Mouse (Mus musculus): Measurements from ENCODE around the gene Pde4d. TPM values are rescaled to one million over a fixed set of nuclear protein-coding genes. Genes with fewer than 3 reads are reported as not detected.

Gene Pde4d
- polyA plus RNA-seq, 1 experiment from 2014 or later, result 20.5 TPM

DNA sequence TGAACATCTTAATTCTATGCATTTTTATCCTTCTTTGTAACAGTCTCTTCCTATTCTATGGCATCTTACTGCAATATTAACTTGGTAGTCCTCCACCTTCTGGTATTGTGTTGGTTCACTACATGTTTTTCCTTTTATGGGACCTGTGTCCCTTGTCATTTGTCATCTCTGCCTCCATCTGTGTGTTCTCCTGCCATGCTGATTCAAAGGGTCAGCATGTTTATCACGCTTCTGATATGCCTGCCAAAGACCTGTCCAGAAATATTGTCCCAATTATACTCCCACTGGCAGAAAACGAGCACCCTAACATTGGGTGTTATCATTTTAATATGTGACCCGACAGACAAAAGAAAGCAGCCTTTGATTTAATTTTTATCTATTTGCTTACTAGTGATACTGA, 386.6 kb downstream of the Pde4d start:
- no peaks in the 10 kb centered on the region for H3K4me1 ChIP-seq (replicated peaks; ENCODE audit: control insufficient read depth, insufficient read depth, low read length)
- H3K9ac ChIP-seq (replicated peaks; ENCODE audit: low read depth, low read length), result no peak overlapping the region
- H3K4me2 ChIP-seq (ENCODE audit: low read length), result no peak overlapping the region
- no peak for ATAC-seq
- 66% methylated on average over 3 of the region's 3 CpGs for whole genome bisulfite sequencing
- no peaks in the 10 kb centered on the region for H3K27me3 ChIP-seq (replicated peaks; ENCODE audit: control insufficient read depth, insufficient read depth, low read length)
- no peaks in the 10 kb centered on the region for H3K36me3 ChIP-seq (ENCODE audit: control insufficient read depth, insufficient read depth)
- H3K4me3 ChIP-seq (replicated peaks; ENCODE audit: low read length), result no peak overlapping the region
- no peak overlapping the region for H3K27ac ChIP-seq (ENCODE audit: low read length)
- no peaks in the 10 kb centered on the region for H3K9me3 ChIP-seq (ENCODE audit: control insufficient read depth, low read length)

DNA sequence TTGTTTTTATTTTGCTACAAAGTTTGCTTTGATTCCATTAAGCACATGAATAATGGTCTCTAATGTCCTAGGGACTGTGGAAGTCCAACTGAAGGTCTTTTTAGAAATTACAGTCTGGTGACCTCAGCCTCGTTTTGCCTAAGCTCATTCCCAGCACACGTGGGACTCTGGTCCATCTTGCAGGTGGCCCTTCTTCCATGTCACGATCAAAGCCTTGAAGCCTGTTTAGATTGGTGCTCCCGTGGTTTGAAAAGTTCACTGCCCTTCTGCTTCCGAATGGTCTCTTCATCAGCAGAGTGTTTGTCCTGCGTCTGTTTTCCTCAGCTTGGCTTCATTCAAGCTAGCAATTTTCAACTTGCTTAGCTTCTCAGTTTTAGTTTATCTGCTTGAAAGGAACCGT, 389.4 kb downstream of the Pde4d start:
- Histone ChIP-seq H3K27me3 (replicated peaks; ENCODE audit: control insufficient read depth, insufficient read depth, low read length) (no peaks in the 10 kb centered on the region), H3K4me3 (replicated peaks; ENCODE audit: low read length) (no peak overlapping the region), H3K27ac (ENCODE audit: low read length) (no peak overlapping the region), H3K9me3 (ENCODE audit: control insufficient read depth, low read length) (no peaks in the 10 kb centered on the region), H3K9ac (replicated peaks; ENCODE audit: low read depth, low read length) (no peak overlapping the region), H3K4me2 (ENCODE audit: low read length) (no peak overlapping the region), H3K4me1 (replicated peaks; ENCODE audit: control insufficient read depth, insufficient read depth, low read length) (no peaks in the 10 kb centered on the region), H3K36me3 (ENCODE audit: control insufficient read depth, insufficient read depth) (no peaks in the 10 kb centered on the region)
- WGBS, result 57% methylated on average over 7 of the region's 7 CpGs
- no peak for ATAC-seq

DNA sequence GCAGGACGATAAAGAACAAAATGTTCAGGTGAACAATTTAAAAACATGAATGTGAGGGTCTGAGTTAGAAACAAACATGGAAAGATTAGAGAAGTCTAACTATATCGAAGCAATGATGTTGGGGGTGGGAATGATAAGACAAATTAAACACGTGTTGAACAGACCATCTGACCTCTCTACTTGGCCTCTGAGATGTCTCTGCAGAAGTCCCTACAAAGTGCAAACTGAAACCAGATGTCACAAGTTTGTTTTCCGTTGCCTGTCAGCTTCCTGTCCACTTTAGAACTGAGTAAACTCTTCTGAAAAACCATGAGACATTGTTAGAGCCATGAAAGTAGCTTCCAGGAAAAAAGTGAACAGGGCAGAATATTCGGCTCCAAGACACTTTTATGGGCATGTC, 404.3 kb downstream of the Pde4d start:
- Histone ChIP-seq H3K4me3 (replicated peaks; ENCODE audit: low read length) (no peak overlapping the region), H3K4me2 (ENCODE audit: low read length) (no peak overlapping the region), H3K36me3 (ENCODE audit: control insufficient read depth, insufficient read depth) (no peaks in the 10 kb centered on the region), H3K27me3 (replicated peaks; ENCODE audit: control insufficient read depth, insufficient read depth, low read length) (no peaks in the 10 kb centered on the region), H3K9me3 (ENCODE audit: control insufficient read depth, low read length) (no peaks in the 10 kb centered on the region), H3K4me1 (replicated peaks; ENCODE audit: control insufficient read depth, insufficient read depth, low read length) (no peaks in the 10 kb centered on the region), H3K9ac (replicated peaks; ENCODE audit: low read depth, low read length) (no peak overlapping the region), H3K27ac (ENCODE audit: low read length) (no peak overlapping the region)
- ATAC-seq, result no peak
- 82% methylated on average over 5 of the region's 5 CpGs for WGBS

DNA sequence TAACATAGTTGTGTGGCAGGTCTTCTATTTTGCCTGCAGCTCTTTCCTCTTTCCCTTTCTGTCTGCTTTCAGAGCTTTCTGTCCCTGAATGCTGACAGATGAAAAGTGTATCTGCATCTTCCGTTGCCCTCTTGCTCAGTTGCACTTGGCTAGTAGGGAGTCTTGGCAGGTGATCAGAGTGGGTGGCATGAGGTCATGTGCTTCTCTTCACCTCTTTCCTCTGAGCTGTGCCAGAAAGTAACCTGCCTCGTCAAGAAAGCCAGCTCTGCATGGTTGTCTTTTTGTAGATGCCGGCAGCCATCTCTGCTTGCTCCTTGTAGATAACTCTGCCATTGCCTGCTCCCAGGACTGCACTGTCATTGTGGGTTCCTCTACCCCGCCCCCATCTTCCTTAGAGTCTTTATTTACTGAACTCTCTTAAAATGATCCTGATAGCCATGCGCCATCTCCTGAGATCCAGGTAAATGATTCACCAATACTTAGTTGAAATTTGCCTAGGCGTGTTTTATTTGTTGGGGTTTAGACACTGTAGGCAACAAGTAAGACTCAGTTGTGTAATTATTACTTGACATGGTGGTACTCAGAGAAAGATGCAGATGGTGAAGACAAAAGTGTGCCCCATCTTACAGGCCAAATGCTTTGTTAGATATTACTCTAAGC, 407.2 kb downstream of the Pde4d start:
- H3K9ac ChIP-seq (replicated peaks; ENCODE audit: low read depth, low read length), result no peak overlapping the region
- H3K27me3 ChIP-seq (replicated peaks; ENCODE audit: control insufficient read depth, insufficient read depth, low read length), result no peaks in the 10 kb centered on the region
- no peaks in the 10 kb centered on the region for H3K36me3 ChIP-seq (ENCODE audit: control insufficient read depth, insufficient read depth)
- H3K4me1 ChIP-seq (replicated peaks; ENCODE audit: control insufficient read depth, insufficient read depth, low read length), result no peaks in the 10 kb centered on the region
- 81% methylated on average over 6 of the region's 6 CpGs for WGBS
- ATAC-seq, result no peak
- no peak overlapping the region for H3K4me2 ChIP-seq (ENCODE audit: low read length)
- H3K4me3 ChIP-seq (replicated peaks; ENCODE audit: low read length), result no peak overlapping the region
- H3K9me3 ChIP-seq (ENCODE audit: control insufficient read depth, low read length), result no peaks in the 10 kb centered on the region
- H3K27ac ChIP-seq (ENCODE audit: low read length), result no peak overlapping the region

DNA sequence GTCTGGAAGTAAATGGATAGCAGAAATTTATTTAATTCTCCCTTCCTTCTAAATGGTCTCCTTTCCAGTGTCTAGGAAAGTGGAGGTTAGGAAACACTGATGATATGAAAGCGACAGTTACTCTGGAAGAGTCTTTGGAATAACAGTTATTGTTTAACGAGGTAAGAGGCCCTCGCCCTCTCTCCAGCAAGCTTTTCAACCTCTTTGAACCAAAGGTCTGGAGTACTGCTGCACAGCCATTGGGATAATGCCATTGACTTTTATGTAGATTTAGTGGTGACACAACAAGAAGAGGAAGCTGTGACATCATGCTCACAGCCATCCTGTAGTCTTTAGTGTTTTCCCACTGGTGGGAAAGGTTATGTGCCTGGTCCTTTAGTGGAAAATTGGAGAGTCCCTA, 409.6 kb downstream of the Pde4d start:
- Histone ChIP-seq H3K9me3 (ENCODE audit: control insufficient read depth, low read length) (no peaks in the 10 kb centered on the region), H3K4me2 (ENCODE audit: low read length) (no peak overlapping the region), H3K27me3 (replicated peaks; ENCODE audit: control insufficient read depth, insufficient read depth, low read length) (no peaks in the 10 kb centered on the region), H3K4me1 (replicated peaks; ENCODE audit: control insufficient read depth, insufficient read depth, low read length) (no peaks in the 10 kb centered on the region), H3K36me3 (ENCODE audit: control insufficient read depth, insufficient read depth) (no peaks in the 10 kb centered on the region), H3K27ac (ENCODE audit: low read length) (no peak overlapping the region), H3K4me3 (replicated peaks; ENCODE audit: low read length) (no peak overlapping the region), H3K9ac (replicated peaks; ENCODE audit: low read depth, low read length) (no peak overlapping the region)
- ATAC-seq, result no peak
- 84% methylated on average over 3 of the region's 3 CpGs for WGBS

DNA sequence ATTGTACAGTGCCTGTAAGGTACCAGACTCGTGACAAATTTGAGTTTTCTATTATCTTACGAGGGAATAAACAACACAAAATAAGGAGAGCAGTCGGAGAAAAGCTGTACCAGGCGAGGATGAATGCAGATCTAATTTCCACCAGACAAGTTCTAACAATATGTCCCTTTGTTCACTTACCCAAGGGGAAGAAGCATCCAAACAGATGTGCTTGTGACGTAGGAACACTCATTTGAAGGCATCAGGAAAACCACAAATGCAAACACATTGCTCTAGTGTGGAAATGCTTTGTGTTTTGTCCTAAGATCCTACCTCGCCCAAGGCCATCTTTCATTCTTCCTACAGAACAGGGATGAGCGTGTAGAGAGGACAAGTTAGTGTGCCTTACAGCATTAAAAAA, 411.0 kb downstream of the Pde4d start:
- ATAC-seq, result no peak
- no peak overlapping the region for H3K9ac ChIP-seq (replicated peaks; ENCODE audit: low read depth, low read length)
- H3K9me3 ChIP-seq (ENCODE audit: control insufficient read depth, low read length), result no peaks in the 10 kb centered on the region
- H3K4me2 ChIP-seq (ENCODE audit: low read length), result no peak overlapping the region
- no peak overlapping the region for H3K4me3 ChIP-seq (replicated peaks; ENCODE audit: low read length)
- no peaks in the 10 kb centered on the region for H3K4me1 ChIP-seq (replicated peaks; ENCODE audit: control insufficient read depth, insufficient read depth, low read length)
- H3K27me3 ChIP-seq (replicated peaks; ENCODE audit: control insufficient read depth, insufficient read depth, low read length), result no peaks in the 10 kb centered on the region
- H3K36me3 ChIP-seq (ENCODE audit: control insufficient read depth, insufficient read depth), result no peaks in the 10 kb centered on the region
- no peak overlapping the region for H3K27ac ChIP-seq (ENCODE audit: low read length)
- 78% methylated on average over 7 of the region's 7 CpGs for WGBS

DNA sequence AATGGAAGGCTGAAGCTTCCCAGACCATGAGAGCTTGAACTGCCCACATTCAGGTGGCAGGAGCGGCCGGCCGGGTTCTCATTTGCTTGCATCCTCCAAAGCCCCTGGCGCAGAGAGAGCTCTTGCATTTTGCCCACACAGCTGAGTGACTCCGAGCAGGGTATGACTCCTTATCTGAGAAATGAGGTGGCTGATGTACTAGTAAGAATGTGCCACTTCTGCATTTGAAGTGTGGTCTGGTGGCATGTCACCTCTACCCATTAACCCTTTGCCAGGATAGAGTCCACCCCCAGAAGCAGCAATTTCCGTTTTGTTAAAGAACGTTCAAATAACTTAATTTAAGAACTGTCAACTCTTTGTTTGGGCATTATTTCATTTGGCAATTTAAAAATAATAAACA, 412.0 kb downstream of the Pde4d start:
- no peak for ATAC-seq
- Histone ChIP-seq H3K9ac (replicated peaks; ENCODE audit: low read depth, low read length) (no peak overlapping the region), H3K27ac (ENCODE audit: low read length) (no peak overlapping the region), H3K4me2 (ENCODE audit: low read length) (no peak overlapping the region), H3K9me3 (ENCODE audit: control insufficient read depth, low read length) (no peaks in the 10 kb centered on the region), H3K4me3 (replicated peaks; ENCODE audit: low read length) (no peak overlapping the region), H3K4me1 (replicated peaks; ENCODE audit: control insufficient read depth, insufficient read depth, low read length) (no peaks in the 10 kb centered on the region), H3K36me3 (ENCODE audit: control insufficient read depth, insufficient read depth) (no peaks in the 10 kb centered on the region), H3K27me3 (replicated peaks; ENCODE audit: control insufficient read depth, insufficient read depth, low read length) (no peaks in the 10 kb centered on the region)
- WGBS, result 93% methylated on average over 7 of the region's 7 CpGs

DNA sequence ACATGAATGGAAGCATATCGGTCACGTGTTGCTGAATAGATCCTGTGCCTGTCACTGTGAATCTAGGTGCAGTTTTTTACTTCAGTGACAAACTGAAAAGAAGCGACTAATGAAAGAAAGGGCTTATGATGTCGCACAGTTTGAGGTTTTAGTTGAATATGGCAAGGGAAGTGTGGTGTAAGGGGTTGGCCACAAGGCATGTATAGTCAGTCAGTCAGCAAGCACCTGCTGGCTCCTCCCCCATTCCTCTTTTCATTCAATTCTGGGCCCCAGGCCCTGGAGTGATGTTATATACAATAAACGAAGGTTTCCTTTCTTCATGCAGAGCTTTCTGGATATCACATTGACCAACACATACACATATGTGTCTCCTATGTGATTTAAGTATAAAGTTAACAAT, 412.4 kb downstream of the Pde4d start:
- no peak for ATAC-seq
- no peak overlapping the region for H3K4me2 ChIP-seq (ENCODE audit: low read length)
- no peak overlapping the region for H3K27ac ChIP-seq (ENCODE audit: low read length)
- no peak overlapping the region for H3K4me3 ChIP-seq (replicated peaks; ENCODE audit: low read length)
- no peaks in the 10 kb centered on the region for H3K36me3 ChIP-seq (ENCODE audit: control insufficient read depth, insufficient read depth)
- H3K9me3 ChIP-seq (ENCODE audit: control insufficient read depth, low read length), result no peaks in the 10 kb centered on the region
- no peak overlapping the region for H3K9ac ChIP-seq (replicated peaks; ENCODE audit: low read depth, low read length)
- no peaks in the 10 kb centered on the region for H3K27me3 ChIP-seq (replicated peaks; ENCODE audit: control insufficient read depth, insufficient read depth, low read length)
- WGBS, result 78% methylated on average over 5 of the region's 5 CpGs
- H3K4me1 ChIP-seq (replicated peaks; ENCODE audit: control insufficient read depth, insufficient read depth, low read length), result no peaks in the 10 kb centered on the region

DNA sequence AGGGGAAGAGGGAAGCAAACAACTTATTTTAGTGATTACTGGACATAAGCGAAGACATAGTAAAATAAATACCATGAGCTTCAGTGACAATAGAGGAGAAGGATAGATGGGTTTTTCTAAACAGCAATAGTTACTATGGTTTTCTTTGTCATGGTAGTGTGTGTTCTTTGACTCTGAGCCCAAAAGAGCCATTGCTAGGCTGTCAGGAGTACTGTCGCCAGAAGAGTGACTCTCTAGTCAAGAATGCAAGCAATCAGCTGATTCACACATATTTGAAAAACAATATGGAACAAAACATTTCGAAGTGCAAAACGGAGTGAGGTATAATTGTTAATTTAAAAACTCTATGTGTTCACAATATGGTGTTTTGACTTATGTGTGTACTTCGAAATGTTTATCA, 450.4 kb downstream of the Pde4d start:
- H3K36me3 ChIP-seq (ENCODE audit: control insufficient read depth, insufficient read depth), result no peaks in the 10 kb centered on the region
- H3K4me1 ChIP-seq (replicated peaks; ENCODE audit: control insufficient read depth, insufficient read depth, low read length), result 0 out of 2 replicates have a peak, but pooled peaks cover 4% of the 10 kb centered on the region
- H3K9ac ChIP-seq (replicated peaks; ENCODE audit: low read depth, low read length), result no peak overlapping the region
- H3K4me3 ChIP-seq (replicated peaks; ENCODE audit: low read length), result no peak overlapping the region
- H3K27ac ChIP-seq (ENCODE audit: low read length), result no peak overlapping the region
- no peak overlapping the region for H3K4me2 ChIP-seq (ENCODE audit: low read length)
- H3K9me3 ChIP-seq (ENCODE audit: control insufficient read depth, low read length), result no peaks in the 10 kb centered on the region
- 84% methylated on average over 5 of the region's 5 CpGs for WGBS
- no peaks in the 10 kb centered on the region for H3K27me3 ChIP-seq (replicated peaks; ENCODE audit: control insufficient read depth, insufficient read depth, low read length)
- no peak for ATAC-seq

DNA sequence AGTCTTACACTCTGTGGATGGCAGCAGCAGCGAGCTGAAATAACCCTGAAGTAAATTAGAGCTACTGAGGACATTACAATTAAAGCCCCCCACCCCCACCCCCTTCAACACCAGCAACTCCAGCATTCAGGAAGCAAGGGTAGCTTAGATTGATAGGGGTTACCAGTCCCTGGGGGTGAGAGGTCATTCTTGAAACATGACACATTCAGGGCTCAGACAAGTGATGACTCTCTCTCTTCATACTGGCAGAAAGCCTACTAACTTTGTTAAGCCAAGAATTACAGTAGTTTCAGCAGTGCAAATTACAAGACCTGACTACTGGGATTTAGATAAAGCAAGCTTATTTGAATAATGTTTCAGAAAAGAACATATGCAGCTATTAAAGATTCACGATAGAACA, 455.4 kb downstream of the Pde4d start:
- 0 out of 2 replicates have a peak, but pooled peaks cover 4% of the 10 kb centered on the region for H3K4me1 ChIP-seq (replicated peaks; ENCODE audit: control insufficient read depth, insufficient read depth, low read length)
- no peak overlapping the region for H3K4me3 ChIP-seq (replicated peaks; ENCODE audit: low read length)
- no peak overlapping the region for H3K27ac ChIP-seq (ENCODE audit: low read length)
- no peaks in the 10 kb centered on the region for H3K27me3 ChIP-seq (replicated peaks; ENCODE audit: control insufficient read depth, insufficient read depth, low read length)
- H3K9ac ChIP-seq (replicated peaks; ENCODE audit: low read depth, low read length), result no peak overlapping the region
- ATAC-seq, result no peak
- no peak overlapping the region for H3K4me2 ChIP-seq (ENCODE audit: low read length)
- no peaks in the 10 kb centered on the region for H3K36me3 ChIP-seq (ENCODE audit: control insufficient read depth, insufficient read depth)
- H3K9me3 ChIP-seq (ENCODE audit: control insufficient read depth, low read length), result no peaks in the 10 kb centered on the region
- 55% methylated on average over 2 of the region's 2 CpGs for WGBS

Data from forebrain, embryonic 16.5 days (tissue).